Mouse (Mus musculus) stomach, embryonic 16.5 days (tissue): ENCODE measurements at regions not wholly inside any gene's neighbourhood (a gene's known extent, or its start where the extent isn't known, plus 50 kb on each side); places are given as distances from the start of the nearest gene placed in this dataset.

ENCODE experiments used
- ATAC-seq: fragments of 200-750 bp; cut with Nextera tagmentation; 2 replicates; pipeline ENCODE4 v1.8.0; 2017; ENCODE audit warnings: moderate number of reproducible peaks, moderate TSS enrichment; ENCODE audit not compliant: insufficient read depth, low FRiP score
- H3K27ac ChIP-seq: fragments of 300-500 bp; sonication (generic); 2 replicates; pipeline ENCODE4 v1.5.1; 2014; ENCODE audit warnings: low read length
- H3K27me3 ChIP-seq: fragments of 300-500 bp; sonication (generic); 2 replicates; pipeline ENCODE4 v1.6.1; 2014; ENCODE audit warnings: low read length, control low read depth, mixed read lengths; ENCODE audit not compliant: control insufficient read depth, insufficient read depth
- H3K36me3 ChIP-seq: fragments of 300-500 bp; sonication (generic); 2 replicates; pipeline ENCODE4 v1.6.1; 2014; ENCODE audit warnings: low read length; ENCODE audit not compliant: control insufficient read depth, insufficient read depth
- H3K4me1 ChIP-seq: fragments of 300-500 bp; sonication (generic); 2 replicates; pipeline ENCODE4 v1.6.1; 2014; ENCODE audit warnings: low read length, control low read depth, mixed read lengths; ENCODE audit not compliant: control insufficient read depth, insufficient read depth
- H3K4me2 ChIP-seq: fragments of 300-500 bp; sonication (generic); 2 replicates; pipeline ENCODE4 v1.6.1; 2014; ENCODE audit warnings: low read depth, low read length, mixed read lengths
- H3K4me3 ChIP-seq: fragments of 300-500 bp; sonication (generic); replicated peaks from 2 replicates; pipeline ENCODE4 v1.5.1; 2014; ENCODE audit warnings: mild to moderate bottlenecking, low read length
- H3K9ac ChIP-seq: fragments of 300-500 bp; sonication (generic); 2 replicates; pipeline ENCODE4 v1.6.1; 2014; ENCODE audit warnings: low read length
- H3K9me3 ChIP-seq: fragments of 300-500 bp; sonication (generic); replicated peaks from 2 replicates; pipeline ENCODE4 v1.6.1; 2016; ENCODE audit warnings: low read length, control low read depth; ENCODE audit not compliant: control insufficient read depth
- WGBS: fragments of 180-500 bp; shearing (Covaris S2); extraction: QIAGEN DNeasy Blood & Tissue Kit; methylation state at CpG from one replicate; pipeline ENCODE4 v1.1.7; 2014; 5-methylcytosine and 5-hydroxymethylcytosine counted together

DNA sequence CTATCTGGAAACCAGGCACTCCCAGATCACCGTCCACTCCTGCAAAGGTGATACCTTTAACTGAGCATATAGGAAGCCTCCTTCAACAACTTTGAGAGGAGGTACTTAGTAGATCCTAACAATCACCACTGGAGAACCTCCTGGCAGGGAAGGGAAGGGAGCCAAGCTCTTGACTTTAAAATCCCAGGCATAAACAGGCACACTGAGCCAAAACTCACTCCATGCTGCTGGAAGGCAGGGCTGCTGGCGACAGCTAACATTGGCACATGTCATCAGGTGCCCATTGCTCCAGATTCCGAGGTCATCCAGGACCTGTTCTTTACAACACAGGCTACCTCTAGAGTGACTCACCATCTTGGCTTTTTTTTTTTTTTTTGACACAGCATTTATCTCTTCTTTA is 170.9 kb upstream of the 1700066M21Rik start:
- H3K36me3 ChIP-seq: no peaks in the 10 kb centered on the region
- 62% methylated on average over 3 of the region's 3 CpGs for WGBS
- no peak overlapping the region for H3K4me2 ChIP-seq
- no peak overlapping the region for H3K27ac ChIP-seq
- H3K9ac ChIP-seq: no peak overlapping the region
- H3K27me3 ChIP-seq: peaks cover 6% of the 10 kb centered on the region; the same call in 1 of the 2 replicates
- H3K9me3 ChIP-seq: no peaks in the 10 kb centered on the region
- ATAC-seq: no peak
- H3K4me3 ChIP-seq: no peak overlapping the region
- H3K4me1 ChIP-seq: peaks cover 6% of the 10 kb centered on the region; the same call in 1 of the 2 replicates

DNA sequence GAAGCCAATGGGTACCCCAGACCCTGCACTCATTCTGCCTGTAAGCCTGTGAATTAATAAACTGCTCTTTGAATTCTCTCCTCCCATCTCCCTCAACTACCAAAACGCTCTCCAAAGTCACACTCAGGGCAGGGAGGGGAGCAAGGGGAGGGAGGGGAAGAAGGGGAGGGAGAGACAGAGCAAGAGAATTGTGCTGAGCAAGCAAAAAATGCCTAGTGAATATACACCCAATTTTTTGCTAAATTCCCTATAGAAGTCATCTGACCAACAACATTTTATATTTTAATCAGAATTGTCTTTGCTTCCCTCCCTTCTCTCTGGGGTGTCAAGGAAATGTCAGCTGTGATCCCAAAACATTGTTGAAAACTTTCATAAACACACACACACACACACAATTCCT is 170.5 kb upstream of the 1700066M21Rik start:
- H3K9me3 ChIP-seq: no peaks in the 10 kb centered on the region
- H3K4me1 ChIP-seq: peaks cover 6% of the 10 kb centered on the region; the same call in 1 of the 2 replicates
- H3K27me3 ChIP-seq: peaks cover 6% of the 10 kb centered on the region; the same call in 1 of the 2 replicates
- H3K9ac ChIP-seq: no peak overlapping the region
- WGBS: 21% methylated on average over 1 of the region's 1 CpGs
- H3K4me2 ChIP-seq: no peak overlapping the region
- no peak for ATAC-seq
- H3K4me3 ChIP-seq: no peak overlapping the region
- no peak overlapping the region for H3K27ac ChIP-seq
- no peaks in the 10 kb centered on the region for H3K36me3 ChIP-seq

DNA sequence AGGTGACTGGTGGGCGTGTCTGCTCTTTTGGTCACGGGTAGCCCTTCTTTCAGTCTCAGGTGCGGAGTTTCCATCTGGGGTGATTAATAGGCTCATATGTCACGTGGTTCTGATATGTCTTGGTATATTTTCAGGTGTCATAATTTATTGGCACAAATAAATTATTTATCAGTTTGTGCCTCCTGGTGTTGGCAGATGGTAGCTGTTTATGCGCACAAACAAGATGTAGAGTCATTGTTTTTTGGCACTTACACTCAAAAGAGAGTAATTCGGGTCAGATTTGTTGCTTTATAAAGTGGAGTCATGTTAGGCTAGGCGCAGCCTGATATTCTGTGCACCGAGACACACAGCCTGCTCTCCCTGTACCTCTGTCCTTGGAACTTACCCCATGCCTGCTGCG is 169.0 kb upstream of the 1700066M21Rik start:
- H3K9ac ChIP-seq: no peak overlapping the region
- no peak overlapping the region for H3K4me3 ChIP-seq
- no peak overlapping the region for H3K27ac ChIP-seq
- peaks cover 6% of the 10 kb centered on the region; the same call in 1 of the 2 replicates for H3K4me1 ChIP-seq
- H3K4me2 ChIP-seq: no peak overlapping the region
- WGBS: 80% methylated on average over 9 of the region's 9 CpGs
- H3K9me3 ChIP-seq: no peaks in the 10 kb centered on the region
- no peak for ATAC-seq
- H3K36me3 ChIP-seq: no peaks in the 10 kb centered on the region
- H3K27me3 ChIP-seq: peaks cover 6% of the 10 kb centered on the region; the same call in 1 of the 2 replicates

DNA sequence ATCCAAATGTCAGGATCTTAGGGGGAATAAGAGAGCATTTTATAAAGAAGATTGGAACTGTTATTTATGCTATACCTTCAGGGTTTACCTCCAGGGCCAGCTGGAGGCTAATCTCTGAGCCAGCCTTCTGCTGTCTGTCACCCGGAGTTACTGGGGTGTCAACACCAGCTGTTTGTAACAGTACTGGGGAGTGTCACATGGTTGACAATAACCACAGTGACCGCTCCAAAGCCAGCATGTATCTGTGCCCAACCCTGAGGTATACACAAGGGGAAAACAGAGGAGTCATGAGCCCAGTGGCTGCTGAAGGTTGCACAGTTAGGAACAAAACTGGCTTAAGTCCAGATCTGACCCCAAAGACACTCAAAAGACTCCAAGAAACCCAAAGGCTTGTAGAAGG is 168.1 kb upstream of the 1700066M21Rik start:
- Histone ChIP-seq H3K36me3 (no peaks in the 10 kb centered on the region), H3K4me3 (no peak overlapping the region), H3K9ac (no peak overlapping the region), H3K9me3 (no peaks in the 10 kb centered on the region), H3K4me1 (peaks cover 6% of the 10 kb centered on the region; the same call in 1 of the 2 replicates), H3K27ac (no peak overlapping the region), H3K27me3 (peaks cover 6% of the 10 kb centered on the region; the same call in 1 of the 2 replicates), H3K4me2 (no peak overlapping the region)
- 52% methylated on average over 2 of the region's 2 CpGs for WGBS
- no peak for ATAC-seq

DNA sequence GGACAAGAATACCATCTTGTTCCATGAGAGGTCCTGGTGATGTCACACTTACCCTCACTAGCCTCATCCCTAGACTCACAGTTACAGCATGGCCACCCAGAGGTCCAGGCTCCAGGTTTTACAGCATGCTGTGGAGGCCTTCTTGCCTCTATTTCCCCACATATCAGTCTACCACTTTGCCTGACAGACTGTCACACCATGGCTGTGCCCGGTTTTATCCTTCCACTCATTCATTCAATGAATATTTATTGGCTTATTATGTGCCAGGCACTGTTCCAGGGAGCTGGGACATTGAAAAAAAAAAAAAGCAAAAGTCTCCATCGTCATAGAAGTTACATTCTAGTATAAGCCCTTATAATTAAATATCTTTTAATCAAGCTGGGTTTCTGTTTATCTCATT is 166.4 kb upstream of the 1700066M21Rik start:
- Histone ChIP-seq H3K27ac (no peak overlapping the region), H3K9me3 (no peaks in the 10 kb centered on the region), H3K9ac (no peak overlapping the region), H3K36me3 (no peaks in the 10 kb centered on the region), H3K27me3 (peaks cover 6% of the 10 kb centered on the region; the same call in 1 of the 2 replicates), H3K4me1 (no peaks in the 10 kb centered on the region; the same call in 1 of the 2 replicates), H3K4me3 (no peak overlapping the region), H3K4me2 (no peak overlapping the region)
- WGBS: 83% methylated on average over 2 of the region's 2 CpGs
- ATAC-seq: no peak

DNA sequence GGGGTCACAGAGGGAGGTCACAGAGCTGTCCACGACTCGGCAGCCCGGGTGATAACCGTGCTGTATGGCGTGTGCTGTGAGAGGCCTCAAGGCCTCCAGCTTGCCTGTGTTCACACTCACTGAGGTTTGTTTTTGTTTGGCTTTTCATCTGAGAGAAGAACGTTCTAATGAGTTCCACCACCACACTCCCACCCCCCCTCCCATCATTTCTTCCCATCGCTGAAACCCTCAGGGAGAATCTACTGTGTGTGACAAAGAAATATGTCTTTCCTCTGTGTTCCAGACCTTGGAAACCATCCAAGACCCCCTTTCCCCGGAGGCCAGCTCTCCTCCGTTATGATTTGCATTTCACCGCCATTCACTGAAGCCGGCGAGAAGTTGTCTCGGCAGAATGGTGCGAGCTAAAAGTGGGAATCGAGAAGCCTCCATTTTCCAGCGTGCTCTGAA is 164.0 kb upstream of the 1700066M21Rik start:
- Histone ChIP-seq H3K27ac (no peak overlapping the region), H3K9me3 (no peaks in the 10 kb centered on the region), H3K4me1 (no peaks in the 10 kb centered on the region; the same call in 1 of the 2 replicates), H3K36me3 (no peaks in the 10 kb centered on the region), H3K27me3 (no peaks in the 10 kb centered on the region), H3K4me2 (peak overlapping the region; percentile 49), H3K9ac (no peak overlapping the region), H3K4me3 (no peak overlapping the region)
- no peak for ATAC-seq
- WGBS: 40% methylated on average over 16 of the region's 16 CpGs

DNA sequence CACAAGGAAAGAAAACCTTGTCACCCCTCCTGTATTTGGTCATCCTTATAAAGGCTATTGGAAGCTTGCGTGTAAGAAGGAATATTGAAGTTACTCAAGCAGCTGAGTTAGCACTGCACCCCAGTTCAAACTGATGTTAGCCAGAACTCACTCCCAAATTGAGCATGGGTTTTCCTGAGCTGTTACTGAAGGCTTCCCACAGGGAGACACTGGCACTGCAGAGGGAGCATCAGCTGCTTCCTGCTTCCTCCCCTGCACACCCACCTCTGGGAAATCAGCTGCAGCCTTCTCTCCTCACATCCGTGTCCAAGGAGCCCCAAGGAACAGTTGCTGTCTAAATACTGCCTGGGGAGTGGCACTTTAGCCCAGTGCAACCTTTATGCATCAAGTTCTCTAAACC is 163.2 kb upstream of the 1700066M21Rik start:
- ATAC-seq: no peak
- H3K4me2 ChIP-seq: no peak overlapping the region
- H3K4me1 ChIP-seq: no peaks in the 10 kb centered on the region; the same call in 1 of the 2 replicates
- WGBS: 52% methylated on average over 2 of the region's 2 CpGs
- H3K9ac ChIP-seq: no peak overlapping the region
- no peak overlapping the region for H3K27ac ChIP-seq
- no peaks in the 10 kb centered on the region for H3K9me3 ChIP-seq
- no peak overlapping the region for H3K4me3 ChIP-seq
- H3K36me3 ChIP-seq: no peaks in the 10 kb centered on the region
- no peaks in the 10 kb centered on the region for H3K27me3 ChIP-seq

DNA sequence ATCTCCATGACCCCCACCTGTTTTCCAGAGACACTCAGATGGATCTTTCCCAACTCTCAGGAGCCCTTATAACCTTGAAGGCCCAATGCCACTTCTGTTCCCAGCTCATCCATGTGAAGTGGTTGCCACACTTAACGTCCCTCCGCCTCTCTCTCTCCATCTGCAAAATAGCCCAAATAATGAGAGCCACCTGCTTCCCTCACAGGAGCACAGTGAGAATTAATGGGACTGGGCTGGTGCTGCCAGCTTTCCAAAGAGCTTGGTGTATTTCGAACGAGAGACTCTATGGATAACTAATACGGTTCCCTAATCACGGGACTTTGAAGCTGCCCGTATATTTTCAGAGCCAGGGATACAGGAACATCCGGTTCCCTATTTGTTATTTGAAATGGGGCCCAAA is 159.8 kb upstream of the 1700066M21Rik start:
- ATAC-seq: no peak
- WGBS: 72% methylated on average over 8 of the region's 8 CpGs
- Histone ChIP-seq H3K4me2 (no peak overlapping the region), H3K36me3 (no peaks in the 10 kb centered on the region), H3K4me3 (no peak overlapping the region), H3K9ac (no peak overlapping the region), H3K27ac (no peak overlapping the region), H3K27me3 (no peaks in the 10 kb centered on the region), H3K9me3 (no peaks in the 10 kb centered on the region), H3K4me1 (no peaks in the 10 kb centered on the region; the same call in 1 of the 2 replicates)

DNA sequence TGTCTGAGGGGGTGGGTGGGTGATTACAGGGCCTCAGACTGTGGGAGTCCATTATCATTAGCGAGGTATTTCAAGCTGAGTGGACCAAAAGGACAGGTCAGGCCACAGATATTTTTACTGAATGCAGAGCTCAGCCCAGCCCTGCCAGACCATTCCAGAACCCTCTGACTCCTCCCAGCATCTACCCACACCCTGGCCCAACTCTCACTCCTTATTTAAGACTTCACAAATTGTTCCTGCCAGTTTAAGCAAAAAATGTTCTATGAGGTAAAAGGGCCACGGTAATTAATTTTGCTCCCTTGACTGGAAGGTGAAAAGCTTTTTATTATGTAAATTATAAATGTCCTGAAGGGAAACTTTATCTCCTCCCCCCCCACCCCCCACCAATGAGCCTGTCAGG is 159.3 kb upstream of the 1700066M21Rik start:
- no peak overlapping the region for H3K9ac ChIP-seq
- H3K4me3 ChIP-seq: no peak overlapping the region
- H3K36me3 ChIP-seq: no peaks in the 10 kb centered on the region
- H3K27ac ChIP-seq: no peak overlapping the region
- 63% methylated on average over 2 of the region's 2 CpGs for WGBS
- H3K4me1 ChIP-seq: no peaks in the 10 kb centered on the region; the same call in 1 of the 2 replicates
- ATAC-seq: no peak
- H3K4me2 ChIP-seq: no peak overlapping the region
- H3K9me3 ChIP-seq: no peaks in the 10 kb centered on the region
- H3K27me3 ChIP-seq: no peaks in the 10 kb centered on the region
